Mouse (Mus musculus) heart, postnatal 0 days (tissue): ENCODE measurements at regions not wholly inside any gene's neighbourhood (a gene's known extent, or its start where the extent isn't known, plus 50 kb on each side); places are given as distances from the start of the nearest gene placed in this dataset.
A peak's percentile ranks its signal among the peaks of the same experiment; 100 is the strongest.

Experiments used
- ATAC-seq: fragments of 200-750 bp; cut with Nextera tagmentation; 2 replicates; pipeline ENCODE4 v1.8.0; 2017; ENCODE audit warnings: low read depth, moderate number of reproducible peaks, moderate library complexity; ENCODE audit not compliant: insufficient read depth
- DNase-seq: peaks from one replicate; pipeline ENCODE4 v3.0.0-alpha.2; 2016; ENCODE audit warnings: low spot score
- H3K27ac ChIP-seq: fragments of 300-500 bp; sonication (generic); 2 replicates; pipeline ENCODE4 v1.5.1; 2014; ENCODE audit warnings: low read depth, mild to moderate bottlenecking
- H3K27me3 ChIP-seq: fragments of 300-500 bp; sonication (generic); 2 replicates; pipeline ENCODE4 v1.6.1; 2014; ENCODE audit warnings: low read length, mixed read lengths; ENCODE audit not compliant: control insufficient read depth, insufficient read depth
- H3K36me3 ChIP-seq: fragments of 300-500 bp; sonication (generic); replicated peaks from 2 replicates; pipeline ENCODE4 v1.6.1; 2014; ENCODE audit warnings: low read length, mixed read lengths; ENCODE audit not compliant: control insufficient read depth, insufficient read depth
- H3K4me1 ChIP-seq: fragments of 300-500 bp; sonication (generic); 2 replicates; pipeline ENCODE4 v1.6.1; 2014; ENCODE audit warnings: antibody characterized with exemption; ENCODE audit not compliant: control insufficient read depth, insufficient read depth
- H3K4me2 ChIP-seq: fragments of 300-500 bp; sonication (generic); 2 replicates; pipeline ENCODE4 v1.6.1; 2014; ENCODE audit warnings: low read depth, mild to moderate bottlenecking, low read length, moderate library complexity
- H3K4me3 ChIP-seq: fragments of 300-500 bp; sonication (generic); 2 replicates; pipeline ENCODE4 v1.5.1; 2014; ENCODE audit warnings: low read depth, low read length
- H3K9ac ChIP-seq: fragments of 300-500 bp; sonication (generic); replicated peaks from 2 replicates; pipeline ENCODE4 v1.6.1; 2014; ENCODE audit warnings: low read depth, low read length, mixed read lengths
- H3K9me3 ChIP-seq: fragments of 300-500 bp; sonication (generic); replicated peaks from 2 replicates; pipeline ENCODE4 v1.6.1; 2016; ENCODE audit warnings: low read length; ENCODE audit not compliant: control insufficient read depth
- CTCF ChIP-seq: IDR thresholded peaks from 2 replicates; pipeline ENCODE4 v1.5.1; 2016; ENCODE audit warnings: antibody characterized with exemption, control low read depth, low read depth
- EP300 ChIP-seq: IDR thresholded peaks from 2 replicates; pipeline ENCODE4 v1.6.1; 2016; ENCODE audit warnings: antibody characterized with exemption, low read depth
- WGBS: fragments of 180-500 bp; shearing (Covaris S2); extraction: QIAGEN DNeasy Blood & Tissue Kit; methylation state at CpG from one replicate; pipeline ENCODE4 v1.1.7; 2014; 5-methylcytosine and 5-hydroxymethylcytosine counted together

DNA sequence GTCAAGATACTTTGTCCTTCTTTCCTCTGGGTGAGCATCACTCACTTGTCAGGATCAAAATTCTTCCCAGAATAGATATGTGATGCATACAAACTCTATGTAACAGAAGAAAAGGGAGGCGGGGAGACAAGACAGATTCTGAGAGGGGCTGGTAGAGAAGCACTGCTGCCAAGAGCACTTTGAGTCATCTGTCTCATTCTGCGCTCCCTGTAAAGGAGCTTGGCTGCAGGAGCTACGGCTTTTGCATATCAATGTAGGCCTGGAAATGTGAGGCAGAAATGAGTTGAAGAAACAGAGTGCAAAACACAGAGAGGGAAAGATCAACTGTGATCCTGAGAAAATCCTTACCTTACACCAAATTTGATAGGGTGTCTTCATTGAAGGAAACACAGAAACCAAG is 162.6 kb upstream of the Syndig1 start:
- H3K9me3 ChIP-seq: no peaks in the 10 kb centered on the region
- no peak for TF ChIP-seq CTCF
- no peak for TF ChIP-seq EP300
- 42% methylated on average over 3 of the region's 3 CpGs for WGBS
- no peaks in the 10 kb centered on the region for H3K27me3 ChIP-seq
- H3K4me3 ChIP-seq: no peak overlapping the region
- H3K4me1 ChIP-seq: no peaks in the 10 kb centered on the region
- H3K4me2 ChIP-seq: no peak overlapping the region
- no peak overlapping the region for H3K27ac ChIP-seq
- no peak overlapping the region for H3K9ac ChIP-seq
- DNase-seq (no peak), ATAC-seq (no peak)
- no peaks in the 10 kb centered on the region for H3K36me3 ChIP-seq

DNA sequence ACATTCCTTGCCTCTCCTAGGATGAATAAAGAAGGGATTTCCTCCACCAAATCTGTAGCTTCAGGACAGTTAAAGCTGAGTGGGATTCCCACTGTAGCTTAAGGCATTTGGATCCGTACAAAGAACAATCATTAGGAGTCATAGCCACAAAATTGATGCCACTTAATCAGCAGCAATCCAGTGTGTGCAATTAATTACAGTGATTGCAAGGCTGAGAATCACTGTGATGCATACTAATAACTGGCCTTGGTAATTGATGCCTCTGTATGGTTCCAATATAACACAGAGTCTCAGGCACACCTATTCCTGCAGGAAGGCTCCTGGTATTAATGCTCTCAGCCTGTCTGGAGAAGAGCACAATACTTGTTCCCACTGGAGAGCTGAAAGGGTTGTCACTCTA is 157.1 kb upstream of the Syndig1 start:
- no peak for ATAC-seq
- Histone ChIP-seq H3K4me3 (no peak overlapping the region), H3K27me3 (no peaks in the 10 kb centered on the region), H3K4me1 (peaks cover 5% of the 10 kb centered on the region; the same call in 1 of the 2 replicates), H3K36me3 (no peaks in the 10 kb centered on the region), H3K27ac (no peak overlapping the region), H3K9me3 (no peaks in the 10 kb centered on the region), H3K4me2 (no peak overlapping the region), H3K9ac (no peak overlapping the region)
- WGBS: 50% methylated on average over 1 of the region's 1 CpGs
- TF ChIP-seq EP300: no peak
- no peak for TF ChIP-seq CTCF
- DNase-seq: no peak

DNA sequence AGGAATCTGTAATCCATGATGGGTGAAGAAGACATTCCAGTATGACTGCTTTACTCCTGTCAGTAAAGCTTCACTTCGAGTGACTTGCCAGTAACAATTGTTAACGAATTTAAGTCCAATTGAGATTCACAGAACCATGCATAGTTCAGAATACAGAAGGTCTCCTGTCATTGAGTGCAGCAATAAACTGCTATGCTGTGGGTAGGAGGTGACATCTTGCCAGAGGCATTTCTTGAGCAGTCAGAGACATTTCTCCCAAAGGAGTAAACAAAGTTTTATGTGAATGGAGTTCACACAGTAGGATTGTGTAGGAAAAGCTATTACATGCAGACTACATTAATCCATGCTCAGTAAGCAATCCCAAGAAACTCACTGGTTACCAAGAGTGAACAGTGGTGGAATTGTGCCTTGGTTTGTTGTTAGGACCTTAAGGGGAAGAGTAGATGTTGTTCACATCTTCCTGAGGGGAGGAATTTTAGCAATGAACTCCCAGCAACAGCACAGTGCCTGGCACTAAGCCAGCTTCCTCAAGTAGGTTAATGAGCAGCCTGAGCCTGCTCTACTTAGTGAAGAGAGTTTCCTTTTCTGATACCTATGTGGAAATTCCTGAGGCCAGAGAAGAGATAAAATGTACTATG is 149.1 kb upstream of the Syndig1 start:
- DNase-seq (peak; percentile 30), ATAC-seq (peak; percentile 36; the same call in 1 of the 2 replicates)
- no peak overlapping the region for H3K4me2 ChIP-seq
- no peaks in the 10 kb centered on the region for H3K36me3 ChIP-seq
- 69% methylated on average over 2 of the region's 2 CpGs for WGBS
- H3K9me3 ChIP-seq: no peaks in the 10 kb centered on the region
- no peak overlapping the region for H3K4me3 ChIP-seq
- H3K4me1 ChIP-seq: peaks cover 17% of the 10 kb centered on the region
- TF ChIP-seq CTCF: no peak
- no peak for TF ChIP-seq EP300
- H3K27ac ChIP-seq: peak overlapping the region; percentile 30
- H3K27me3 ChIP-seq: no peaks in the 10 kb centered on the region
- H3K9ac ChIP-seq: no peak overlapping the region

DNA sequence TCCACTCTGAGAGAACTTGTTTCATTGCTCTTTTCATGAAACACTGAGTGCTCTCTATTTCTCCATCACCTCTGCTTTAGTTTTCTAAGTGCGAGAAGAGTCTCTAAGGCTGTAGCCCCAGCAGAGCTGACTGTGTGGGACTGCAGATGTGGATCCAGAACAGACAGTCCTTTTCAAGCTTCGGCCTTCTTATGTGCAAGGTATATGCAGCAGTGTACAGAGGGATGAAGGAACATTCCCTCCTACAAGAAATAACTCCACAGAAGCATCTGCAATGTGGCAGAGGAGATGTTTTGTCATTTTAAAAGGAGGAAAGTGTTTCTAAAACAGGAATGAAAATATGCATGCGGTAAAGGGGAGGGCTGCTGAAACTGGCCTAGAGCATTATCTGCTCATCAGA is 106.7 kb upstream of the Syndig1 start:
- Histone ChIP-seq H3K4me3 (no peak overlapping the region), H3K4me1 (no peaks in the 10 kb centered on the region), H3K4me2 (no peak overlapping the region), H3K27me3 (no peaks in the 10 kb centered on the region), H3K9ac (no peak overlapping the region), H3K36me3 (no peaks in the 10 kb centered on the region), H3K9me3 (no peaks in the 10 kb centered on the region), H3K27ac (no peak overlapping the region)
- WGBS: 56% methylated on average over 3 of the region's 3 CpGs
- no peak for DNase-seq
- TF ChIP-seq CTCF (no peak), EP300 (no peak)
- no peak for ATAC-seq

DNA sequence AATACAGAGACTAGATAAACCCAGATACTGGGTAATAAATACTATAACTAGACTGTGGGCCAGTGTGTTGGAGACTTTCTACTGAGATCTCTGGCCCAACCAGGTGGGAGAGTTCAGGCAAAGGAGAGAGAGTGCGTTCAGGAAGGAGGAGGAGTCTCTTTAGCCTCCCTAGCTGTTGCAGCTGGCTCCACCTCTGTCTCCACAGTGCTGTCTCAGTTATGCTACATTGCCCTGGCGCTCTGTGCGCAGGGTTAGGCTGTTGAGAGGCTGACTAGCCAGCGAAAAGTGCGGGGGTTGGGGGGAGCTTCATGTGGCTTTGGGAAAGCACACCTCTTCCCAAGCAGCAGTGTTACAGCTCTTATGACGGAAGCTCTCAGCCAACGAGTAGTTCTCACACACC is 104.7 kb upstream of the Syndig1 start:
- H3K4me1 ChIP-seq: no peaks in the 10 kb centered on the region
- H3K27ac ChIP-seq: no peak overlapping the region
- no peak overlapping the region for H3K4me2 ChIP-seq
- H3K9ac ChIP-seq: no peak overlapping the region
- H3K36me3 ChIP-seq: no peaks in the 10 kb centered on the region
- no peaks in the 10 kb centered on the region for H3K9me3 ChIP-seq
- 18% methylated on average over 7 of the region's 7 CpGs for WGBS
- H3K27me3 ChIP-seq: no peaks in the 10 kb centered on the region
- TF ChIP-seq CTCF: no peak
- no peak for TF ChIP-seq EP300
- ATAC-seq (no peak), DNase-seq (no peak)
- no peak overlapping the region for H3K4me3 ChIP-seq

DNA sequence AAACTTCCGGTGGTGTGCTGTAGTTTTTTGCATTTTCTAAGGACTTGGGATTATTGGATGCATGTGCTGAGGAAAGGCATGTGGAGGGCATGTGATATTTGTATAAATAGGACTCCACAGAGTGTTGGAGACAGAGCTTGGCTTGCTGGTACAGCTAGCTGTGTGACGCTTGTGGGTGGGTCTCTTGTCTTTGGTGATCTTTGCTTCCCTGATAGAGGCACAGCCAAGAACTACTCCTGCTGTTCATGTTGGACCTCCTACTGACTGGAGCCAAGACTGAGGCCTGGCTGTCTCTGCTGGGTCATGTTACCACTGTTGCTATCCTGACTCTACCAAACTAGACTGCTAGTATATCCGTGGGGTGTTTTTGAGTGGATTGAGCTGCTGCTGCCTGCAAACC is 103.1 kb upstream of the Syndig1 start:
- H3K27ac ChIP-seq: no peak overlapping the region
- H3K4me1 ChIP-seq: no peaks in the 10 kb centered on the region
- ATAC-seq: no peak
- no peak overlapping the region for H3K4me2 ChIP-seq
- DNase-seq: no peak
- H3K27me3 ChIP-seq: no peaks in the 10 kb centered on the region
- H3K9ac ChIP-seq: no peak overlapping the region
- WGBS: 47% methylated on average over 3 of the region's 3 CpGs
- TF ChIP-seq CTCF (no peak), EP300 (no peak)
- no peaks in the 10 kb centered on the region for H3K9me3 ChIP-seq
- H3K4me3 ChIP-seq: no peak overlapping the region
- H3K36me3 ChIP-seq: no peaks in the 10 kb centered on the region
